Mouse (Mus musculus) cerebellum, postnatal 14 days (tissue): ENCODE data around the gene Polr2b.

Experiments
- DNase-seq, 2 experiments: peaks; one replicate each; pipeline ENCODE4 v3.0.0; 2021; ENCODE audit warnings: mixed read lengths in 2 of 2

The Polr2b gene

DNA sequence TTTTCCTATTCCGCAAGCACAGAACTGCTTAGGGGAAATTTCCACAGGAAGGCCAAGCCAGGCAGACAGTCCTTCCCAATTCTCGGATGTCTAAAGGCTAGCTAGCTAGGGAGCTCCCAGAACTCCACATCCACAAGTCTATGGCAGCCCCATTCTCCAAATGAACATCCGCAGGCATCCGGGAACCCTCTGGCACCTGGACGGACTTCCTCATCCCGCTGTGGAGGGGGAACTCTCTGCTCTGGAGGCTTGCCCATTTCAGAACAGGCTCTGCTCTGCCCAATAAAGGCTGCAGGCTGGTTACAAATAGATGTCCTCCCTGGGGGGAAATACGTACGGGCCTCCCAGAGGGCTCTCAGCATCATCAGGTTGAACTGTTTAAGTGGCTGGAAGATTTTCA is 56.4 kb downstream of the Polr2b start:
- peak in 1 of 2 experiments; percentile 21 for DNase-seq

DNA sequence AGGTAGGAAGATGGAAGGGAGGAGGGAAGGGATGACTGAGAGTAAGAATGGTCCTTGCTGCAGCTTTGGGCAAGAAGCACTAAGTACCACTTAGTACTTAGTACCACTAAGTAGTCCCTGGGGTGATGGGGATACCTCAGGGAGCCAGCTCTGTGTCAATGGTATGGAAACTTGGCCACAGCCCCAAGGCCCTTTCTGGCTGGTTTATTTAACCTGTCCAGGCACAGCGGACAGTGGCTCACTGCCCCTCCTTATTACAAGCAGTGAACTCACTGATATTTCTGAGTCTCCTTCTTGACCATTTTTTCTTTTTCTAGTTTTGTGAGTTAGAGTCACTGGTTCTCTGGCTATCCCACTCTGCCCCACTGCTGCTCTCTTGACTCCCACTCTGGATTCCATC is 57.2 kb downstream of the Polr2b start:
- no peak for DNase-seq

GRCm38 (mm10) chr5:77367682-77368081 is 57.7 kb downstream of the Polr2b start:
- DNase-seq, result no peak

GRCm38 (mm10) chr5:77368194-77368593 is 58.2 kb downstream of the Polr2b start:
- no peak for DNase-seq

DNA sequence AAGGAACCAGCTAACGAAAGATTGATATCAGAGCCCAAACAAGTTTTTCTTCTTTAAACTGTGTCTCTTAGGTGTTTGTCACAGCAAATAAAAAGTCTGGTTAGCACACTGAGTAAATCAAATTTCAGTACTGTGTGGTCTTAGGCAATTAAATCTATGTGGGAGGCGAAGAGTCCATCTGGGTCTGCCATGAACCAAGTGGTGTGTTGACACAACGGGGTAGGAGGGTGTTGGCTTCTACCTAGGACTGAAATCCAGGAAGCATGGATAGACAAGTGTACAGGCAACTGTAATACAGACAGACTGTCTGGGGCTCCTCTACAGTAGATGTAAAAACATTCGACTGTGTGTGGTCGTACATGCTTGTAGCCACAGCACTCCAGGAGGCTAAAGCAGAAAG is 59.4 kb downstream of the Polr2b start:
- no peak for DNase-seq

GRCm38 (mm10) chr5:77370378-77370892 is 60.5 kb downstream of the Polr2b start:
- no peak for DNase-seq

- DNase-seq, result no peak
These were observed 62.3 kb downstream of the Polr2b start for GRCm38 (mm10) chr5:77372242-77372641.

DNA sequence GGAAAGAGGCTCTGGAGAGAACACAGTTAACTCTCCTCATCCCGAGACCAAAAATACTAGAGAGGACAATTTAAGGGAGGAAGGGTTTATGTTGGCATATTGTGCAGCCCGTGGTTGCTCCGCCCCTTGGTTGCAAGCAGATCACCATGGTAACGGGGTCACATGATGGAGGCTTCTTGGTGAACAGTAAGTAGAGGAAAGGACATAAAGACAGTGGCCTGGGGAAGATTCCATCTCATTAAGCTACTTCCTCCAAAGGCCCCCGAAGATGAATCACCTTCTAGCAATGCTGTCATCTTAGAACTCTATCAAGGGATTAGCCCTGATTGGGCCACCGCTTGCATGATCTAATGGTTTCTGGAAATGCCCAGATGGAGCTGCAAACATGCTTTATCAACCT is 62.8 kb downstream of the Polr2b start:
- DNase-seq, result no peak

- DNase-seq, result no peak
These were observed 65.0 kb downstream of the Polr2b start for GRCm38 (mm10) chr5:77374945-77375344.

DNA sequence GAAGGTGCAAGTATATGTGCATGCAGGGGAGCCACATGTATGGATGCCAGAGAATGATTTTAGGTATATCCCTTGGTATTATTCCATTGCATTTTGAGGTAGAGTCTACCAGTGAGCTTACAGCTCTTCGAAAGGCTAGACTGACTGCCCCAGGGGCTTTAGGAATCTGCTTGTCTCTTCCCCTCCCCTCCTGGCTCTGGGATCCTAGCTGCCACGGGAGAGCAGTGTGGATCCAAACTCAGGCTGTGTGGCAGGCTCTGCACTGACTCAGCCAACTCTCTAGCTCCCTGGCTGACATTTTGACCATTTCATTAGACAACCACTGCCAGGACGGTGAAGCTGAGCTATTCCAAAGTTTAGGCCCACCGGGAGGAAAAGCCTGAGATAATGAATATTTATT is 65.6 kb downstream of the Polr2b start:
- no peak for DNase-seq

DNA sequence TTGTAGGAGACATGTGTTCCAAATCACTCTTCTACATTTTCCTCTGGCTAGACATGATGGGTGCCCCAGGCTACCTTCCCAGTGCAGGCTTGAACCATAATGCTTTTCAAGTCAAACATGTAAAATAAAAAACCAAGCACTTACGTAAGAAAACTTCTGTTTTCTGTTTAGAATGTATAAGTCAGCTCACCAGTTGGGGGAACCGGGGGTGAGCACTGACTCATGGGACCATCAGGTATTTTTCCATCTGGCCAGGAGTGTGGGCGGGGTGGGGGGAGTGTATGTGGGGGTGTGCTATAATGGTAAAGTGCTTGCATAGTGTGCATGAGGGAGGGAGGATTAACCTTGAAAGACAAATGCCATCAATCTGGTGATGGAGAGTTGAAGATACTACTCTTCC is 68.1 kb downstream of the Polr2b start:
- no peak for DNase-seq

DNA sequence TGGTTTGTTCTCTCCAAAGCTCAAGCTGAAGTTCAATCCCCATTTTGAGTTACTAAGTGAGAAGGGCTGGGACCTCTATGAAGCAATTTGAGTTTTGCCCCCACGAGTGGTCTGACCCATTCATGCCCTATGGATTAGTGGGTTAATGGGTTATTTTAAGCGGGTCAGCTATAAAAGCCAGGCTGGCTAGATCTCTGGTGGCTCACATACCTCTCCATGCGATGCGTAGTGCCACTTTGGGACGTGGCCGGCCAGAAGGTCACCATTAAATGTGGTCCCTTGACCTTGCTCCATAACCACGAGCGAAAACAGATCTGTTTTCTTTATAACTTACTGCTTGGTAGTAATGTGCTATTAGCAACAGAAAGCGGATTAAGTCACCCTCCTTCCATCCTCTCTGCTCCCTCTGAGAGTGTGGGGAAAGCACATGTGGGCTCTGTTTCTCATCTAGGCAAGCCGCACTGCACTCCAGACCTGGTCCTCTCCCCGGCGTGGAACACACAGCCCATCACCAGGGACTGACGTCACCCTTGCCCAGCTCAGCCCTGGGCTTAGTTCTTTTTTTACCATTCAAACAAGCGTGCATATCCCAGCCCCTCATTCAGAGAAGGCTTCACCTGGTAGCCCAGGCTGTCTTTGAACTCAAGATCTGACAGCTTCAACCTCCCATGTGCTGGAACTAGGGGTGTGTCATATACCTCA is 69.6 kb downstream of the Polr2b start:
- no peak for DNase-seq

GRCm38 (mm10) chr5:77380321-77380901 is 70.5 kb downstream of the Polr2b start:
- no peak for DNase-seq

- DNase-seq, result no peak
These were observed 71.3 kb downstream of the Polr2b start for GRCm38 (mm10) chr5:77381283-77381682.

GRCm38 (mm10) chr5:77381686-77382085 is 71.7 kb downstream of the Polr2b start:
- DNase-seq, result no peak

DNA sequence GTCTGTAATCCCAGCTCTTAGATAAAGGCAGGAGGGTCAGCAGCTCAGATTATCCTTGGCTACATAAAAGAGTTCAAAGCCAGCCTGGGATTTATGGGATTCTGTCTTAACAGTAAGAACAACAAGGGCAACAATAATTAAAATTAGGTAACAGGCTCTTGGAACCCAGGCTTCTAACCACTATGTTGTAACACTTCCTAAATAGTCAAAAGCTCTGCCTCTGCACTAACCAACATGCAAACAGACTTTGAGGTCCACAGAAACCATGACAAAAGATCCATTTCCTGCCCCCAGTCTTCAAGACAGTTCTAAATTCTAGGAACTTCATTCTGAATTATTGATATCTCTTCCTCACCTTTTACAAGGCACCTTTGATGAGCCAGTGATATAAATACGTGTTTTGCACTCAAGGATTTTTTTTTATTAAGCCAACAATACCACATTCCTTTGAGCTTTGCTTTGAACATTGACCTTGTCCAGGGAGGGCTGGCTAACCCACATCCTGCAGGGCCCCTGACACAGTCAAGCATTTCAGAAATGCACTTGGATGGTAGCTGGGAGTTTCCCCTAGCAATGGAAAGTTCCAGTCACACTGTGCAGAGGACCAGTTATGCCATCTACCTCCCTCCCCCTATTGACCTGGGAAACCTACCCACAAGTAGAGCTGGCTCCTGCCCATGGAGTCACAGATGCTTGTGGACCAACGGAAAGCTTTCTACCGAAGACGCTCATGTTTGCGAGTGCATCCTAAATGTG is 74.0 kb downstream of the Polr2b start:
- no peak for DNase-seq

DNA sequence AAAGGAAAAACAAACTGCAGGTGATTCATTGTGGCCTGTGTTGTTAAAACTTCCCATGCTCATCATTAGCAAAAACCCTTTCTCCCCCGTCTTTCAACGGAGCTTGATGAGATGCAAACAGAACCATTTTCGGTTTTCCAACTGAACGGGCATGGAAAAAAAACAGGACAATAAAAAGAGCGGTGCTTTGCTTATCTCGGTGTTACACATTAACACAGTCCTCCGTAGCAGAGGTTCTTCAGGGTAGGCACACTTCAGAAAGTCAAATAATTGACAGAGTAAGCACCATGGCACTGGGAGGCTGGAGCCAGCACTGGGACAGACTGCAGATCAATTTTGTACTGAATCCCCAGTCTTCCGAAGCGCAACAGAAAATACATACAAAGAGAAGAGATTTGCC is 74.8 kb downstream of the Polr2b start:
- DNase-seq, result no peak

- DNase-seq, result no peak
These were observed 75.3 kb downstream of the Polr2b start for GRCm38 (mm10) chr5:77385221-77385620.

GRCm38 (mm10) chr5:77385900-77386595 is 76.1 kb downstream of the Polr2b start:
- DNase-seq, result no peak

DNA sequence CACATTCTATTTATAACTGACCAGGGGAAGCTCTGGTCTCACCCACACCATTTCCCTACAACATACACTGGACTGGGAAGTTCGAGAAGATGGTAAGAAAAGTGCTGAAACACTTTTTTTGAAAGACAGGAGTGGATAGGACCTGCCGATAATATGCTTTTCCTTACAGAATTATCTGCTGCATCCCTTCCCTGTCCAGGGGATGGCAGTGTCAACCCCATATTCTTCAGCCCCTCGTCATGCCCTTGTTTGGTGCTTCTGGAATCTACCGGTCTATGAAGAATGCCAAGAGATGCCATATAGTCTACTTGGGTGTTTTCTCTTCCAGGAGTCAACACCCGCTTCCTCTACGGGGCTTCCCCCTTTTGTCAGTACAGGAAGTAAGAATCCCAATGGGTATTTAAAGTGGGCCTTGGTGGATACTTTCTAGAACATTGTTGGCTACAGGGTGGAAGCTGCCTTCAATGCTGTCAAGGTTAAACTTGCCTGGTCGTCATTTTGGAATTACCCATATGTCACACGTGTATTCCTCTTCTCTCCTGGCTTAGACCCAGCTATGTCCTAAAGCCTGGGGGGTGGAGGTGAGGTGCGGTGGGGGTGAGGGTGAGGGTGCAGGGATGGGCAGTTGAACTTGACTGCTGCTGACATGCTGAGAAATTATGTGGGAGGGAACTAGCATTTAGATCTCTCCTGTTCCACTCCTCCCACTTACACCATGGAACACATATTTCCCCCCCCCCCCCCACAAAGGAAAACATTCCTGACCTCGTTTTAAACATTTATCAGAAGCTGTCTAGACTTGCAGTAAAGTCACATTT is 76.9 kb downstream of the Polr2b start:
- no peak for DNase-seq

- no peak for DNase-seq
These were observed 77.4 kb downstream of the Polr2b start for GRCm38 (mm10) chr5:77387414-77387704.

DNA sequence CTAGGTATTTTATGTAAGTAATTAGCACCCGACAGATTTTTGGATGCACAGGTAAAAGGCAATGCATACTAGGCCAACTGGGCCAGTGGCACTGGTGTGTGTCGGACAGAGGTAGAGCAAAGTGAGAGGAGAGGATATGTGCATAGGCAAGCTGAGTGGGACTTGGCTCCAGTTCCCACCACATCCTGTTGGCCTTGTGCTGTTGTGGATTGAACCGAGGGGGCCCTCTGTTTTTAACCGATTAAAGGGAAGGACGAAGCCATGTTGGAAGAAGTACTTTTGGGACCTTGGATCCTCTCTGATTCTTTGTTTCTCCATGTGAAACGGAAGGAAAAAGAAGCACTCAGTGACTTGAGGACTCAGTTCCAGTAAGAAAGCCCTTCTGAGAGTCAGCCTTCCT is 78.4 kb downstream of the Polr2b start:
- DNase-seq, result no peak

GRCm38 (mm10) chr5:77390272-77390671 is 80.3 kb downstream of the Polr2b start:
- DNase-seq, result no peak
